Mouse (Mus musculus) liver, adult 10 weeks (tissue): Measurements from ENCODE around the gene Vwde. TPM values are rescaled to one million over a fixed set of nuclear protein-coding genes. Genes with fewer than 3 reads are reported as not detected.

Experiments
- polyA plus RNA-seq: library from polyadenylated mRNA; stranded (reverse); fragments of 350-450 nt; fragmentation: Illumina TruSeq; extraction: RNeasy Lipid Tissue Mini Kit (QIAGEN cat#74804); gene quantifications from one replicate; pipeline ENCODE4 v1.2.3, GENCODE M21; 2014; ENCODE audit warnings: low read depth, low replicate concordance

Gene Vwde
- polyA plus RNA-seq: not detected

GRCm38 (mm10) chr6:13224596-13225227 lies at the start of gene Vwde:
Gene Vwde, minus strand, starts transcription at chr6:13224965.

Other genes starting within 250 kb of the Vwde start
- gene Tmem106b, start 155.2 kb downstream of the Vwde start, polyA plus RNA-seq: 173 TPM